Mouse (Mus musculus) liver, embryonic 14.5 days (tissue): ENCODE measurements around the gene Grin2b. TPM values are rescaled to one million over a fixed set of nuclear protein-coding genes. Genes with fewer than 3 reads are reported as not detected.

ENCODE experiments used
- ATAC-seq: fragments of 200-750 bp; cut with Nextera tagmentation; 2 replicates; pipeline ENCODE4 v1.8.0; 2017; ENCODE audit warnings: moderate number of reproducible peaks, mild to moderate bottlenecking, moderate library complexity; ENCODE audit not compliant: insufficient read depth
- DNase-seq, 3 experiments: peaks; one replicate each; pipeline ENCODE4 v3.0.0-alpha.2; 2012 to 2013; ENCODE audit warnings: low read depth in 3 of 3, low spot score in 3 of 3
- H3K27ac ChIP-seq: fragments of 300-500 bp; sonication (generic); 2 replicates; pipeline ENCODE4 v1.5.1; 2014; ENCODE audit warnings: moderate library complexity, mild to moderate bottlenecking, control low read depth, inconsistent platforms
- H3K27me3 ChIP-seq: fragments of 300-500 bp; sonication (generic); 2 replicates; pipeline ENCODE4 v1.6.1; 2014; ENCODE audit warnings: mild to moderate bottlenecking, low read length, moderate library complexity; ENCODE audit not compliant: control insufficient read depth, insufficient read depth
- H3K36me3 ChIP-seq: fragments of 300-500 bp; sonication (generic); replicated peaks from 2 replicates; pipeline ENCODE4 v1.6.1; 2014; ENCODE audit warnings: low read depth; ENCODE audit not compliant: control insufficient read depth, insufficient read depth
- H3K4me1 ChIP-seq, 2 experiments: fragments of 200-500 bp in 1 of 2; fragments of 300-500 bp in 1 of 2; sonication (generic) in 1 of 2; replicated peaks; 2 replicates each; pipeline ENCODE4 v1.6.1; 2012 to 2014; ENCODE audit warnings: antibody characterized with exemption in 1 of 2, inconsistent platforms in 1 of 2, low read length in 1 of 2; ENCODE audit not compliant: control insufficient read depth in 2 of 2, insufficient read depth in 2 of 2
- H3K4me2 ChIP-seq: fragments of 300-500 bp; sonication (generic); 2 replicates; pipeline ENCODE4 v1.6.1; 2014; ENCODE audit warnings: low read depth, mild to moderate bottlenecking, control low read depth, moderate library complexity
- H3K4me3 ChIP-seq, 2 experiments: fragments of 200-500 bp in 1 of 2; fragments of 300-500 bp in 1 of 2; sonication (generic) in 1 of 2; 2 replicates each; pipeline ENCODE4 v1.5.1; 2012 to 2014; ENCODE audit warnings: low read depth in 2 of 2, low read length in 2 of 2, mild to moderate bottlenecking in 2 of 2, control low read depth in 1 of 2, inconsistent platforms in 1 of 2, moderate library complexity in 1 of 2; ENCODE audit not compliant: insufficient read depth in 1 of 2
- H3K9ac ChIP-seq: fragments of 300-500 bp; sonication (generic); replicated peaks from 2 replicates; pipeline ENCODE4 v1.6.1; 2014; ENCODE audit warnings: mild to moderate bottlenecking, control low read depth, moderate library complexity
- H3K9me3 ChIP-seq: fragments of 300-500 bp; sonication (generic); 2 replicates; pipeline ENCODE4 v1.6.1; 2016; ENCODE audit warnings: low read length, mixed read lengths; ENCODE audit not compliant: control insufficient read depth
- CTCF ChIP-seq: IDR thresholded peaks from 2 replicates; pipeline ENCODE4 v1.5.1; 2016; ENCODE audit warnings: antibody characterized with exemption, low read depth, control low read depth
- EP300 ChIP-seq: IDR thresholded peaks from 2 replicates; pipeline ENCODE4 v1.6.1; 2016; ENCODE audit warnings: antibody characterized with exemption, low read depth
- WGBS: fragments of 180-500 bp; shearing (Covaris S2); extraction: QIAGEN DNeasy Blood & Tissue Kit; methylation state at CpG from one replicate; pipeline ENCODE4 v1.1.7; 2014; ENCODE audit not compliant: insufficient replicate concordance; 5-methylcytosine and 5-hydroxymethylcytosine counted together
- polyA plus RNA-seq, 2 experiments: library from polyadenylated mRNA; depleted of rRNA in 1 of 2; stranded (reverse) in 1 of 2; unstranded in 1 of 2; fragments of >200 nt; fragmentation: Nextera tagmentation in 1 of 2; extraction: Ambion mirVana in 1 of 2; gene quantifications; 2 replicates each; pipeline versions ENCODE4 v1.2.1 to v1.2.3; 2012 to 2014

Grin2b gene
- polyA plus RNA-seq, 2 experiments: under 0.01 TPM; not detected in 1

GRCm38 (mm10) chr6:135882611-135883010, 290.7 kb downstream of the Grin2b start:
- TF ChIP-seq EP300 (no peak), CTCF (no peak)
- ATAC-seq (no peak), DNase-seq (no peak)
- Histone ChIP-seq H3K27me3 (no peaks in the 10 kb centered on the region), H3K9me3 (no peaks in the 10 kb centered on the region), H3K4me3 (no peak overlapping the region), H3K4me2 (no peak overlapping the region), H3K9ac (no peak overlapping the region), H3K36me3 (no peaks in the 10 kb centered on the region), H3K4me1 (no peaks in the 10 kb centered on the region), H3K27ac (no peak overlapping the region)
- WGBS: 57% methylated on average over 5 of the region's 5 CpGs

- WGBS: 43% methylated on average over 8 of the region's 8 CpGs
- no peak for ATAC-seq
- Histone ChIP-seq H3K36me3 (no peaks in the 10 kb centered on the region), H3K27ac (no peak overlapping the region), H3K4me3 (no peak overlapping the region), H3K4me2 (no peak overlapping the region), H3K9ac (no peak overlapping the region), H3K4me1 (no peaks in the 10 kb centered on the region), H3K9me3 (no peaks in the 10 kb centered on the region), H3K27me3 (no peaks in the 10 kb centered on the region)
- TF ChIP-seq EP300: no peak
- no peak for DNase-seq
Measured at GRCm38 (mm10) chr6:135876163-135876726, 297.1 kb downstream of the Grin2b start.

- Histone ChIP-seq H3K9ac (no peak overlapping the region), H3K27ac (no peak overlapping the region), H3K4me2 (no peak overlapping the region), H3K9me3 (no peaks in the 10 kb centered on the region), H3K4me1 (no peaks in the 10 kb centered on the region), H3K4me3 (no peak overlapping the region), H3K36me3 (no peaks in the 10 kb centered on the region), H3K27me3 (no peaks in the 10 kb centered on the region)
- DNase-seq (no peak), ATAC-seq (no peak)
- TF ChIP-seq EP300: no peak
- no peak for TF ChIP-seq CTCF
Measured at GRCm38 (mm10) chr6:135874626-135875025, 298.7 kb downstream of the Grin2b start.

GRCm38 (mm10) chr6:135865832-135866231, 307.5 kb downstream of the Grin2b start:
- Histone ChIP-seq H3K4me3 (no peak overlapping the region), H3K27me3 (no peaks in the 10 kb centered on the region), H3K4me1 (no peaks in the 10 kb centered on the region), H3K9ac (no peak overlapping the region), H3K9me3 (no peaks in the 10 kb centered on the region), H3K4me2 (no peak overlapping the region), H3K36me3 (no peaks in the 10 kb centered on the region), H3K27ac (no peak overlapping the region)
- ATAC-seq (no peak), DNase-seq (no peak)
- TF ChIP-seq CTCF (no peak), EP300 (no peak)
- WGBS: 74% methylated on average over 7 of the region's 7 CpGs

GRCm38 (mm10) chr6:135863965-135864364, 309.3 kb downstream of the Grin2b start:
- H3K36me3 ChIP-seq: no peaks in the 10 kb centered on the region
- no peaks in the 10 kb centered on the region for H3K9me3 ChIP-seq
- no peak overlapping the region for H3K4me3 ChIP-seq
- H3K4me1 ChIP-seq: no peaks in the 10 kb centered on the region
- TF ChIP-seq CTCF: no peak
- no peak for TF ChIP-seq EP300
- no peak overlapping the region for H3K27ac ChIP-seq
- H3K4me2 ChIP-seq: no peak overlapping the region
- ATAC-seq: no peak
- H3K9ac ChIP-seq: no peak overlapping the region
- 59% methylated on average over 5 of the region's 5 CpGs for WGBS
- DNase-seq: no peak
- no peaks in the 10 kb centered on the region for H3K27me3 ChIP-seq
